Mouse (Mus musculus): ENCODE results near the gene Serpina5.

- no peak for TF ChIP-seq GATA1 (IDR thresholded peaks at IDR 0.05; ENCODE audit: low read length)
- no peak for TF ChIP-seq TAL1 (IDR thresholded peaks at IDR 0.05; ENCODE audit: low read length)
Observed at GRCm38 (mm10) chr12:104064532-104064931, 36.4 kb upstream of the Serpina5 start.

All from erythroblast, embryonic 14.5 days (primary cell).